Mouse (Mus musculus) forebrain, embryonic 16.5 days (tissue): ENCODE data around the gene Snd1. TPM values are rescaled to one million over a fixed set of nuclear protein-coding genes. Genes with fewer than 3 reads are reported as not detected.

ENCODE experiments used
- ATAC-seq: fragments of 200-750 bp; cut with Nextera tagmentation; 2 replicates; pipeline ENCODE4 v1.8.0; 2017; ENCODE audit warnings: mild to moderate bottlenecking, moderate library complexity
- H3K27ac ChIP-seq: fragments of 300-500 bp; sonication (generic); 2 replicates; pipeline ENCODE4 v1.5.1; 2014; ENCODE audit warnings: low read length, control low read depth
- H3K27me3 ChIP-seq: fragments of 300-500 bp; sonication (generic); replicated peaks from 2 replicates; pipeline ENCODE4 v1.6.1; 2014; ENCODE audit warnings: low read length; ENCODE audit not compliant: control insufficient read depth, insufficient read depth
- H3K36me3 ChIP-seq: fragments of 300-500 bp; sonication (generic); 2 replicates; pipeline ENCODE4 v1.6.1; 2014; ENCODE audit not compliant: control insufficient read depth, insufficient read depth
- H3K4me1 ChIP-seq: fragments of 300-500 bp; sonication (generic); replicated peaks from 2 replicates; pipeline ENCODE4 v1.6.1; 2014; ENCODE audit warnings: low read length; ENCODE audit not compliant: control insufficient read depth, insufficient read depth
- H3K4me2 ChIP-seq: fragments of 300-500 bp; sonication (generic); 2 replicates; pipeline ENCODE4 v1.6.1; 2014; ENCODE audit warnings: mild to moderate bottlenecking, low read length, control low read depth
- H3K4me3 ChIP-seq: fragments of 300-500 bp; sonication (generic); replicated peaks from 2 replicates; pipeline ENCODE4 v1.5.1; 2014; ENCODE audit warnings: mild to moderate bottlenecking, low read length, control low read depth
- H3K9ac ChIP-seq: fragments of 300-500 bp; sonication (generic); replicated peaks from 2 replicates; pipeline ENCODE4 v1.6.1; 2014; ENCODE audit warnings: low read depth, low read length, control low read depth
- H3K9me3 ChIP-seq: fragments of 300-500 bp; sonication (generic); 2 replicates; pipeline ENCODE4 v1.6.1; 2016; ENCODE audit warnings: low read length; ENCODE audit not compliant: control insufficient read depth
- WGBS: fragments of 180-500 bp; shearing (Covaris S2); extraction: QIAGEN DNeasy Blood & Tissue Kit; methylation state at CpG from one replicate; pipeline ENCODE4 v1.1.7; 2014; 5-methylcytosine and 5-hydroxymethylcytosine counted together
- polyA plus RNA-seq: library from polyadenylated mRNA; unstranded; fragments of >200 nt; fragmentation: Nextera tagmentation; extraction: Ambion mirVana; gene quantifications from 2 replicates; pipeline ENCODE4 v1.2.1, GENCODE M21; 2015

Gene Snd1
- polyA plus RNA-seq, 1 experiment from 2014 or later = 81.0 TPM

DNA sequence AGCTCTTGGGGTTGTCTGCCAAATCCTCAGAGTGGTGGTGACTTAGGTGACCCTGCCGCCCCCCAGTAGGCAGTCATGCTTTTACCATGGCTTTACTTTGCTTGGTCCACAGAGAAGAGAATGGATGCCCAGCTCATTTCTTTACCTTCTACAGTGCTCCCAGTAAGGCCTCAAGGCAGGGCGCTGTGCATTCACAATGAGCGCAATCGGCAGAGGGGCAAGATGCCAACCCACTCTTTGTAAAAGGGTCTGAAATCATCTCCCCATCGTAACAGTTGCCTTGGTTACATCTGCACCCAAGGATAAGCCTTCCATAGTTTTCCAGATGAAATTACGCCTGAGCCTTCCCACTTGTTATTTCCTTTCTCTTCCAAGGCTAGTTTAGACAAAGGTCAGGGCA is 415.5 kb downstream of the Snd1 start:
- Histone ChIP-seq H3K27ac (no peak overlapping the region), H3K4me1 (peaks cover 20% of the 10 kb centered on the region), H3K4me2 (peak overlapping the region; percentile 8; the same call in 1 of the 2 replicates), H3K4me3 (no peak overlapping the region), H3K9ac (0 out of 2 replicates have a peak overlapping the region, but pooled peaks have one; percentile 6), H3K9me3 (no peaks in the 10 kb centered on the region), H3K36me3 (no peaks in the 10 kb centered on the region), H3K27me3 (no peaks in the 10 kb centered on the region; the same call in 1 of the 2 replicates)
- 30% methylated on average over 6 of the region's 6 CpGs for WGBS
- ATAC-seq = peak; percentile 76

DNA sequence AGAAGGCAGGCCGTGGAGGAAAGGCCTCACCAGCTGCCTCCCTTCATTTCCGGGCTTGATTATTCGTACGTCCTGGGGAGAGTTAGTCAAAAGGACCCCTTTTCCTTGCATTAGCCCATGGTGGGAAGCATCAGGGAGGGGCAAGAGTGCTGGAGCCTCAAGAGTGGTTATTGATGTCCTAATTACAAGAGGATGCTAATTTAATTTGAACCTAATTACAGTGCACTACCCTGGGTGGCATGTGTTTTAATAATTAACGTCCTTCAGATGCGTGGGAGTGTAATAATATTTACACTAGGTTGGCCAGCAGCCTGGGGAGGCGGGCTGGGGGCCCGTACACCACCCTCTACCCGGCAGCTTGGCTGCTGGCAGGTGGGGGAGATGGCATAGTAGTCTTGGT is 416.5 kb downstream of the Snd1 start:
- Histone ChIP-seq H3K36me3 (no peaks in the 10 kb centered on the region), H3K27me3 (no peaks in the 10 kb centered on the region; the same call in 1 of the 2 replicates), H3K4me1 (peaks cover 20% of the 10 kb centered on the region), H3K4me3 (no peak overlapping the region), H3K4me2 (no peak overlapping the region), H3K9ac (no peak overlapping the region), H3K27ac (no peak overlapping the region), H3K9me3 (no peaks in the 10 kb centered on the region)
- 11% methylated on average over 9 of the region's 9 CpGs for WGBS
- peak; percentile 38 for ATAC-seq

DNA sequence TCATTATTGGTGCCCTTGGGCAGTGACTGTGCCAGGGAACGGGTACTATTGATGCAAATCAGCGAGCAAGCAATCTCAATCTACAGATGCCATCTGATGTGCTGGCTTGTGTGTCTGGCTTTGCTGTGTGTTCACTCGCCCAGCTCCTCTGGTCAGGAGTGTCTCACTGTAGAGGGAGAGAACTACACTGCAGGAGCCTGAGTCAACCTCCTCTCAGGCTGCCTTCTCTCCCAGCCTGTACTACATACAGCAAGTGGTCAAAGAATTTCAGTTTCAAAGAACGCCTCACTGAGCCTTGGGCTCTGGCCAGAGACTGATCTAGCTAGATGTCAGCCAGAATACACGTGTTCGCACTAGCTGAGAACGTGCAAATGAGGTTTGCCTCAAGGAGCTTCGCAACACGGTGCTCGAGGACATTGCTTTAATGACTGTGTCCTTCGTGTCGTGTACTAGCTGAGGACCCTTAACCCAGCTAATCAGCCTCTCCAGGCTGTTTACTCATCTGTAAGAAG is 420.1 kb downstream of the Snd1 start:
- Histone ChIP-seq H3K4me3 (no peak overlapping the region), H3K9ac (no peak overlapping the region), H3K4me2 (no peak overlapping the region), H3K27me3 (no peaks in the 10 kb centered on the region), H3K9me3 (no peaks in the 10 kb centered on the region), H3K36me3 (no peaks in the 10 kb centered on the region), H3K4me1 (peaks cover 18% of the 10 kb centered on the region), H3K27ac (no peak overlapping the region)
- WGBS = 37% methylated on average over 12 of the region's 12 CpGs
- peak; percentile 16 for ATAC-seq

DNA sequence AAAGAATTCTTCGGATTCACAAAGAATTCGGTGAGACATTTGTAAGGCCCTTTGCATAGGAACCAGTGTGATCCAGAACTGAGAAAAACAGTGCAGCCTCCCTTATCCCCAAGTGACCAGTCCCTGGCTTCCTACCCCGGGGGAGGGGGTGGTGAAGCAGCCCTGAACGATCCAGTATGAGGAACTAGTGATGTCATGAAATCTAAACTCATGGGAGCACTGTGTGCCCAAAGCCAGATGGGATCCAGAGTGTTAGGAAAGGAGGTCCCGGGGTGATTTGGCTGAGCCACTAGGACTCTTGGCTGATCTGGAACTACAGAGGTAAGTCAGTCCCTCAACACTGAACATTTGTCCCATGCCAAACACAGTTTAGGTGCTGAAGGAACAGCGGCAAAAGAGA is 420.8 kb downstream of the Snd1 start:
- ATAC-seq = no peak
- Histone ChIP-seq H3K27me3 (no peaks in the 10 kb centered on the region), H3K4me1 (peaks cover 12% of the 10 kb centered on the region), H3K27ac (no peak overlapping the region), H3K9me3 (no peaks in the 10 kb centered on the region), H3K4me3 (no peak overlapping the region), H3K9ac (no peak overlapping the region), H3K4me2 (no peak overlapping the region), H3K36me3 (no peaks in the 10 kb centered on the region)
- WGBS = 77% methylated on average over 6 of the region's 6 CpGs

DNA sequence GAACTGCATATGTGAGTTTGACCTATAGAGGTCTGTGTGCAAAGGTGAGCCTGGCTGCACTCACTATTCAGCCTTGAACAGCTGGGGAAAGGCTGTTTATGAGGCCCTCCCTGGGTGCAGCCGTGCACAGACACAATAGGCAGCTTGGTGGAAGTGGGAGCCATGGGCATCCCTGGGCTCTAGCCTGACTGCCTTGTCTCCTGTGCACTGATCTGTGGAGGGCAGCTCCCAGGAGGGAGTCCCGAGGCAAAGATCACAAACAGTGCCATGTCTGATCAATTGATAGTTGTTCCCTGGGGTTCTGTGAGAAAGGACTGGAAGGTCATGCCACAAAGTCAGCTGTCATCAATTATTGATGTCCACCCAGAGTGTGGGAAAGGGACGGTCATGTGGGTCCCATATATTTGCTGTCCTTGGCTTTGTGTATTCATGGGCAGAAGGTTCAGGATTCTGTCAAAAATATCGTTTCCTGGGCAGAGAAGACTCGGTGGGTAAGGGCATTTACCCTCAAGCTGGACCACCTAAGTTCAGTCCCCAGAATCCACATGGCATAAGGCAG is 421.9 kb downstream of the Snd1 start:
- Histone ChIP-seq H3K9ac (no peak overlapping the region), H3K4me3 (no peak overlapping the region), H3K9me3 (no peaks in the 10 kb centered on the region), H3K36me3 (no peaks in the 10 kb centered on the region), H3K27ac (no peak overlapping the region), H3K4me2 (no peak overlapping the region), H3K4me1 (0 out of 2 replicates have a peak, but pooled peaks cover 4% of the 10 kb centered on the region), H3K27me3 (no peaks in the 10 kb centered on the region)
- ATAC-seq = no peak
- 64% methylated on average over 5 of the region's 5 CpGs for WGBS

DNA sequence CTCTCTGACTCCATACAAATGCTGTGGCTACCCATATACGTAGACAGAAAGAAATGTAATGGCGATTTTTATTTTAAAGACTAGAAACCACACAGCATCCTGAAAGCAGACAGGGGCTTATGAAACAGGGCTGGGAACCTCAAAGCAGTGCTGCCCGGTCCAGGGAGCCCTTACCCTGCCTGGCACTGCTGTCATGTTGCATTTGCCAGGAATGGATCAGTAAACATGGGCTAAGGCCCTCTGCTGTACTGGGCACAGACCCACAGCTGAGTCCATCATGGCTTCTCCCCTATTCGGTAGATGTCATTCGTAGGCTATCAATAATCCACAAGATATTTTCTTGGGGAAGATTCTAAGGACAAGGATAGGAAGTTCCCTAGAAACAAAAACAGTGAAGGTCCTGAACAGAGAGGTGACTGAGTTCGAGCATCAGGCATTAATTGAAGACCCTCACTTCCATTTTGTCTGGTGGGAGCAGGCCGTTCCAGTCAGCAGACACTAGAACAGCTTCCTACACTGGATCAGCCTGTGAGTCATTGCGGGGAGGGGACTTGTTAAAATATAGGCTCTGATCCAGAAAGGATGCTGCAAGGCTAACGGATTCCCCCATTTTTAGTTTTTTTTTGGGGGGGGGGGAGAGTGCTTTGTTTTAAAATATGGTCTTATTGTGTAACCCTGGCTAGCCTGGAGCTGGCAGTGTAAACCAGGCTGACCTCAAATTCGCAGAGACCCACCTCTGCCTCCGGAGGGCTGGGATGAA is 422.6 kb downstream of the Snd1 start:
- 0 out of 2 replicates have a peak, but pooled peaks cover 4% of the 10 kb centered on the region for H3K4me1 ChIP-seq
- ATAC-seq = no peak
- WGBS = 63% methylated on average over 11 of the region's 11 CpGs
- no peaks in the 10 kb centered on the region for H3K9me3 ChIP-seq
- H3K9ac ChIP-seq = no peak overlapping the region
- H3K4me2 ChIP-seq = no peak overlapping the region
- no peak overlapping the region for H3K4me3 ChIP-seq
- H3K27ac ChIP-seq = no peak overlapping the region
- no peaks in the 10 kb centered on the region for H3K27me3 ChIP-seq
- no peaks in the 10 kb centered on the region for H3K36me3 ChIP-seq

DNA sequence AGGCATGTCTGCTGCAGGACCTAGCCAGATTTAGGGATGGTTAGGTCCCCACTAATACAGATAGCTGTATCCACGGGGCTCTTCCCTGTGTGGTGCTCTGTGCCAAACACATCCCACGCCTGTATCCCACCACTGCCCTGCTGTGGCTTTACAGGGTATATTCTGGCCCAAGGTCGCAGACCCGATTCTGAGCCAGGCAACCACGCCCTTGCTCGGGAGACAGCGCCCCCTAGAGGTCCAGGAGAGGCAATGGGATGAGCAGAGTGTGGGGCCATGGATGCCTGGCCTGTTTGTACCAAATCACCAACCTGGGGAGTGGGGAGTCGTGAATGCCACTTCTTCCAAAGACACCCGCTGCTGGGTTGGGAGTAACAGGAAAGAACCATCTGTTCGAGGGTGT is 423.9 kb downstream of the Snd1 start:
- Histone ChIP-seq H3K9ac (no peak overlapping the region), H3K4me3 (no peak overlapping the region), H3K27me3 (no peaks in the 10 kb centered on the region), H3K4me2 (no peak overlapping the region), H3K27ac (no peak overlapping the region), H3K36me3 (no peaks in the 10 kb centered on the region), H3K9me3 (no peaks in the 10 kb centered on the region), H3K4me1 (0 out of 2 replicates have a peak, but pooled peaks cover 4% of the 10 kb centered on the region)
- 15% methylated on average over 10 of the region's 10 CpGs for WGBS
- ATAC-seq = 0 out of 2 replicates have a peak, but pooled peaks have one; percentile 2

DNA sequence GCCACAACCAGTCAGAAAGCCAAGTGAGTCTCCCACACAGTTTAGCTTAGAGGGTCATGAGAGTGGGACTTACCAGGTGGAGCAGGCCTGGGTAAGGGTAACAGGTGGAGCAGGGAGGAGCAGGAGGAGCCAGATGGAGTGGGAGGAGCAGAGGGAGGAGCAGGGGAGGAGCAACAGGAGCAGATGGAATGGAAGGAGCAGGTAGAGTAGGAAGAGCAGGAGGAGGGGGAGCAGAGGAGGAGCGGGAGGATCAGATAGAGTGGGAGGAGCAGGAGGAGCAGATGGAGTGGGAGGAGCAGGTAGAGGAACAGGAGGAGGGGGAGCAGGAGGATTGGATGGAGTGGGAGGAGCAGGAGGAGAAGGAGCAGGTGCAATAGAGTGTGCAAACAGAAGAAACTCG is 427.6 kb downstream of the Snd1 start:
- no peak overlapping the region for H3K4me2 ChIP-seq
- ATAC-seq = peak; percentile 24; the same call in 1 of the 2 replicates
- no peak overlapping the region for H3K4me3 ChIP-seq
- H3K27me3 ChIP-seq = no peaks in the 10 kb centered on the region
- H3K36me3 ChIP-seq = no peaks in the 10 kb centered on the region
- 61% methylated on average over 2 of the region's 2 CpGs for WGBS
- no peaks in the 10 kb centered on the region for H3K9me3 ChIP-seq
- H3K27ac ChIP-seq = no peak overlapping the region
- H3K9ac ChIP-seq = no peak overlapping the region
- H3K4me1 ChIP-seq = no peaks in the 10 kb centered on the region

DNA sequence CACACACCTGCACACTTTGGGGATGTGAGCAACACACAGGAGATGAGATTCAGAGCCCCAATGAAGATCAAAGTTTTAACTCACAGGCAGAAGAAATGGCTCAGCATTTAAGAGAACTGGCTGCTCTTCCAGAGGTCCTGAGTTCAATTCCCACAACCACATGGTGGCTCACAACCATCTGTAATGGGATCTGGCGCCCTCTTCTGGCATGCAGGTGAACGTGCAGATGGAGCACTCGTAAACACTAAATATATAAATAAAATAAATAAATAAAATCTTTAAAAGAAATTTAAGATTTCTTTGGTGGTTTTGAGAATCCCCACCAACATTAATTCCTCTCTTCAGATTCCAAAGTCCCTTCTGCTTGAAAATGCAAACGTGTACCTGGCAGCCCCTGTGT is 429.5 kb downstream of the Snd1 start:
- H3K9ac ChIP-seq = no peak overlapping the region
- no peak for ATAC-seq
- H3K4me3 ChIP-seq = no peak overlapping the region
- no peaks in the 10 kb centered on the region for H3K4me1 ChIP-seq
- no peaks in the 10 kb centered on the region for H3K27me3 ChIP-seq
- H3K9me3 ChIP-seq = no peaks in the 10 kb centered on the region
- no peak overlapping the region for H3K27ac ChIP-seq
- WGBS = 66% methylated on average over 4 of the region's 4 CpGs
- H3K4me2 ChIP-seq = no peak overlapping the region
- no peaks in the 10 kb centered on the region for H3K36me3 ChIP-seq
